Mouse (Mus musculus) layer of hippocampus, adult 2 months (tissue): ENCODE data around the gene Traf6. TPM values are rescaled to one million over a fixed set of nuclear protein-coding genes. Genes with fewer than 3 reads are reported as not detected.
A peak's percentile ranks its signal among the peaks of the same experiment; 100 is the strongest.

Experiments used
- DNase-seq, 2 experiments: peaks; one replicate each; pipeline ENCODE4 v3.0.0; 2022; ENCODE audit warnings: low spot score in 2 of 2
- H3K27ac ChIP-seq: fragments of 200-600 bp; 2 replicates; pipeline ENCODE4 v1.8.1; 2022
- H3K4me3 ChIP-seq: fragments of 200-600 bp; 2 replicates; pipeline ENCODE4 v1.8.1; 2022; ENCODE audit warnings: mild to moderate bottlenecking
- CTCF ChIP-seq: fragments of 200-600 bp; conservative IDR thresholded peaks from 2 replicates; pipeline ENCODE4 v1.8.1; 2022; ENCODE audit warnings: antibody characterized with exemption, mild to moderate bottlenecking, moderate library complexity
- total RNA-seq, 2 experiments: library from RNA; stranded (reverse); gene quantifications; 2 replicates each; pipeline ENCODE4 v1.2.3; 2021

Traf6 gene
- total RNA-seq, 2 experiments from 2014 or later = 14.1 to 16.8 TPM

DNA sequence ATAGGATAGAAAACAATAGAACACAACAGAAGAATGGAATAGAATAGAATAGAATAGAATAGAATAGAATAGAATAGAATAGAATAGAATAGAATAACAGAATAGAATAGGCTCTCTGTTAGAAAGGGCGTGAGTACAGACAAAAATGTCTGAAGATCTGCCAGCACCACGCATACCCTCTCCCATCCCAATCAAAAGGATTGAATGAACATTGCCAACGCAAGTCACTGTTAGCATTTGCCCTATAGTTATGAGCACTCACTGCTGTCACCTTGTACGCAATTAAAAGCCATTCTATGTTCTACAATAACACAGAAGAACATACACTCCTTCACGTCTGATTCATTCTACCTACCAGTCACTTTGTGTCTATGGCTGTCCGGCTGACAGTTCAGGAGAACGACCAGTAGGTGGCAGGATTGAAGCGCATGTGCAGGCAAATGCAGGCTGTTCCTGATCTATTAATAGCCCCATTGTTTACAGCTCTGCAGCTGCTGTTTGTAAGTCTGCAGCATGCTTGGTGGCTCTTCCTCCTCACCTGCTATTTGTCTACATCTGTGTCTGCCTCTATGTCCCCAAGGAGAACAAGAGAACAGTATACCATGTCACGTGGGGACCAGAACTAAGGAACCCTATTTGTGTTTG lies 13.0 kb upstream of the Traf6 start:
- Histone ChIP-seq H3K27ac (peak overlapping the region; percentile 75), H3K4me3 (no peak overlapping the region)
- peak; percentile 79 to 81 for DNase-seq
- TF ChIP-seq CTCF = peak; percentile 97

GRCm38 (mm10) chr2:101665703-101666092 lies 12.5 kb upstream of the Traf6 start:
- no peak for DNase-seq
- no peak overlapping the region for H3K4me3 ChIP-seq
- peak overlapping the region; percentile 75 for H3K27ac ChIP-seq
- TF ChIP-seq CTCF = no peak

DNA sequence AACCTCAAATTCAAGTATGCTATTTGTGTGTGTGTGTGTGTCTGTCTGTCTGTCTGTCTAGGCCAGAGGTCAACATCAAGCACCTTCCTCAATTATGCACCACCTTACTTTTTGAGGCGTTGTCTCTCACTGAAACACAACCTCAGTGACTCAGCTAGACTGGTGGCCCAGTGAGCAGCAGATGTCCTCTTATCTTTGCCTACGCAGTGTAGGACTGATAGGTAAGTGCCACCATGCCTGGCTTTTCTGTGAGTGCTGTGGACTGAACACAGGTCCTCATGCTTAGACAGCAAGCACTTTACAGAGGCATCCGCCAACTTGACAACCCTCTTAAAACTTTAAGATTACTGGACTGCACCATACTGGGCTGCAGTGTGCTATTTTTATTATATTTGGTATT lies 9.5 kb upstream of the Traf6 start:
- no peak for DNase-seq
- Histone ChIP-seq H3K4me3 (no peak overlapping the region), H3K27ac (no peak overlapping the region)
- TF ChIP-seq CTCF = no peak

DNA sequence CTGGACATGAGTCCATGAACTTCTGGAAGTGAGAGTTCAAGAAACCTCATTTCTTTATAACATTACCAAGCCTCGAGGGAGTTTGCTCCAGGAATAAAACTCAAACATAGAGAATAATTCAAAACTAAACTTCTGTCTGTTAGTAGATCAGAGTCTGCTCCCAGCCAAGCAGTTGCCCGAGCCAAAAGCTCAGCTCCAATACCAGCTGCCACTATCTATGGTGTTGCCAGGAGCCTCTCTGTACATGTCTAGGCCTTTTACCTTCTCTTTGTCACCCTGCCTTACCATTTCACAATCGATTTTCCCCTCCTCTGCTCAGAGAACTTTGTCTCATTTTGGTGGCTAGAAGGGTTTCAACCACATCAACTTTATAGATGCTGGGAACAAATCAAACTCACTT lies 4.7 kb upstream of the Traf6 start:
- DNase-seq = no peak
- no peak overlapping the region for H3K27ac ChIP-seq
- no peak overlapping the region for H3K4me3 ChIP-seq
- TF ChIP-seq CTCF = no peak

- H3K4me3 ChIP-seq = peak overlapping the region; percentile 67
- no peak for TF ChIP-seq CTCF
- no peak for DNase-seq
- peak overlapping the region; percentile 92; the same call in 1 of the 2 replicates for H3K27ac ChIP-seq
These were observed 1.0 kb downstream of the Traf6 start for GRCm38 (mm10) chr2:101679164-101679784.

GRCm38 (mm10) chr2:101684421-101684820 lies 6.2 kb downstream of the Traf6 start:
- no peak overlapping the region for H3K4me3 ChIP-seq
- DNase-seq = peak in 1 of 2 experiments; percentile 35
- peak overlapping the region; percentile 67 for H3K27ac ChIP-seq
- no peak for TF ChIP-seq CTCF

DNA sequence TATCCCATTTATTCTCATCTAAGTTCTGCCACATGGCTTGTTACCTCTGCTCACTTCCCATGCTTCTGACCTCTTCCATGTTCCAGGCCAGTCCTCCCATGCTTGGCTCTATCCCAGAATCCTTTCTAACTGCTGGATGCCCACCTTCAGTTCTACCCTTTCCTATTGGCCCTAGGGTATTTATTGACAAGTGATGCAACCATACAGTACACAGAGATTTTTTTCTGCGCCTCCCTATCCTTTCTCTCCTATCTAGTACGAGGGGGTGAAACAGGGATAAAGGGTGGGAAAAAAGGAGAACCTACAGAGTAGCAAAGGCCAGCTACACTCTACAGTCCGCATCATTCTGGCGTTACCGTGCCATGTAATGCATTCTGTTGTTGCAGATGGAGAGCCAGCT lies 9.8 kb downstream of the Traf6 start:
- no peak for DNase-seq

DNA sequence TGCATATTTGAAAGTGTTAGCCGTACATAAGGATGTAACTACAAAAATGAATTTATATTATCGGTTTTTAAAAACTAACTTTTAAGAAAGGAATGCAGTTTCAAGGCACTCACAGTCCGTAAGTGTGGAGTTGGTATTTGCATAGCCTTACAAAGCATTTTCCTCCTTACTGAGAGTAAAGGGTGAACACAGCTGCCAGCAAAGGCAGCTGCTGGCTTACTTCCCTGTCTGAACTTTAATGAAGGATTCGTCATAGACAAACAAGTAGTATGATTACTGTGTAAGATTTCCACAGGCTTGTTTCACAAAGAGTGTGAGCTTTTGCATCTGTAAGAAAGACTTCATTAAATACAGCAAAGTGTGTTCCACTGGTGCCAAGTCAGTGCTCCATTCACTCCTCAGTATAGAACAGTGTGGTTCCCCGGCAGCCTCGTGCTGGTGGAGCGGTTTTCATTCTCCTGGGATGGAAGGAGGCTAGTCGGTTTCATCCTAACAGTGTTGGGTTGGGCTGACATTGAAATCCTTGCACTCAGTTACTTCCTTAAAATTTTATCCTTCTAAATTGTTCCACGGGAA lies 12.1 kb downstream of the Traf6 start:
- no peak for DNase-seq
- no peak for TF ChIP-seq CTCF
- Histone ChIP-seq H3K4me3 (no peak overlapping the region), H3K27ac (no peak overlapping the region)

More for the DNA sequence above, 9.8 kb downstream of the Traf6 start:
- Histone ChIP-seq H3K4me3 (peak overlapping the region; percentile 3; the same call in 1 of the 2 replicates), H3K27ac (no peak overlapping the region)
- TF ChIP-seq CTCF = no peak

GRCm38 (mm10) chr2:101693043-101693442 lies 14.8 kb downstream of the Traf6 start:
- no peak overlapping the region for H3K4me3 ChIP-seq
- TF ChIP-seq CTCF = no peak
- no peak for DNase-seq
- peak overlapping the region; percentile 28; the same call in 1 of the 2 replicates for H3K27ac ChIP-seq

- peak; percentile 29 to 43 for DNase-seq
- H3K27ac ChIP-seq = no peak overlapping the region
- peak; percentile 90 for TF ChIP-seq CTCF
These were observed 15.5 kb downstream of the Traf6 start for GRCm38 (mm10) chr2:101693577-101694215.

GRCm38 (mm10) chr2:101695584-101695983 lies 17.4 kb downstream of the Traf6 start:
- no peak for TF ChIP-seq CTCF
- H3K27ac ChIP-seq = no peak overlapping the region
- DNase-seq = no peak
- H3K4me3 ChIP-seq = no peak overlapping the region

More at GRCm38 (mm10) chr2:101693577-101694215, 15.5 kb downstream of the Traf6 start:
- no peak overlapping the region for H3K4me3 ChIP-seq

GRCm38 (mm10) chr2:101699284-101699683 lies 21.1 kb downstream of the Traf6 start:
- H3K4me3 ChIP-seq = no peak overlapping the region
- TF ChIP-seq CTCF = no peak
- no peak overlapping the region for H3K27ac ChIP-seq
- DNase-seq = no peak

DNA sequence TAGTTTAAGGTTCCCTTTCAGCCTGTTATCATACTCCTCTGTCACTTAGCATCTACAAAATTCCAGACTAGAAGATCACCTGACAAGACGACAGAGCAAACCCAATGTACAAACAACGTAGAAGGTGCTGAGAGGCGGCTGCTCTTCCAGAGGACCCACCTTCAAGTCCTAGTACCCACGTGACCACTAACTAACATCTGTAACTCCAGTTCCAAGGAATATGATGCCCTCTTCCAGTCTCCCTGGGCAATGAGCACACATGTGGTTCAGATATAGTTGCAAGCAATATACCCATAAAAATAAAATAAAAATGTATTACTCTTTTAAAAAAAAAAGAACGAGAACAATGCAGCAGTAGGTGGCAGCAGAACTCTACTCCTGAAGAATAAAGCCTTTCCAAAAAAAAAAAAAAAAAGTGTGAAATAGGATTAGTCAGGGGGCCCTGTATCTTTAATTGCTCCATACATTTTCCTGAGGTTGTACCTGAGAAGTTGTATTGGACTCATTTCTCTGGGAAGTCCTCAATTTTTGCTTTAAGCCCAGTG lies 27.8 kb downstream of the Traf6 start:
- Histone ChIP-seq H3K4me3 (no peak overlapping the region), H3K27ac (no peak overlapping the region)
- peak; percentile 88 for TF ChIP-seq CTCF
- no peak for DNase-seq
